Mouse (Mus musculus) heart, embryonic 11.5 days (tissue): ENCODE results near the gene Col6a4. TPM values are rescaled to one million over a fixed set of nuclear protein-coding genes. Genes with fewer than 3 reads are reported as not detected.
A peak's percentile ranks its signal among the peaks of the same experiment; 100 is the strongest.

Source experiments
- ATAC-seq: fragments of 200-750 bp; cut with Nextera tagmentation; replicated peaks from 2 replicates; pipeline ENCODE4 v1.8.0; 2017; ENCODE audit warnings: moderate library complexity; ENCODE audit not compliant: insufficient number of reproducible peaks, low FRiP score, low TSS enrichment
- H3K27ac ChIP-seq: fragments of 300-500 bp; sonication (generic); 2 replicates; pipeline ENCODE4 v1.5.1; 2014; ENCODE audit warnings: mild to moderate bottlenecking, low read depth, low read length
- H3K27me3 ChIP-seq: fragments of 300-500 bp; sonication (generic); 2 replicates; pipeline ENCODE4 v1.6.1; 2014; ENCODE audit warnings: mild to moderate bottlenecking, low read length, mixed read lengths; ENCODE audit not compliant: control insufficient read depth, insufficient read depth
- H3K36me3 ChIP-seq: fragments of 300-500 bp; sonication (generic); 2 replicates; pipeline ENCODE4 v1.6.1; 2014; ENCODE audit warnings: mild to moderate bottlenecking, low read length, moderate library complexity, mixed read lengths; ENCODE audit not compliant: control insufficient read depth, insufficient read depth
- H3K4me1 ChIP-seq: fragments of 300-500 bp; sonication (generic); 2 replicates; pipeline ENCODE4 v1.6.1; 2014; ENCODE audit warnings: low read length; ENCODE audit not compliant: control insufficient read depth, insufficient read depth
- H3K4me2 ChIP-seq: fragments of 300-500 bp; sonication (generic); 2 replicates; pipeline ENCODE4 v1.6.1; 2014; ENCODE audit warnings: mild to moderate bottlenecking, moderate library complexity
- H3K4me3 ChIP-seq: fragments of 300-500 bp; sonication (generic); 2 replicates; pipeline ENCODE4 v1.5.1; 2014; ENCODE audit warnings: low read depth, low read length
- H3K9ac ChIP-seq: fragments of 300-500 bp; sonication (generic); 2 replicates; pipeline ENCODE4 v1.6.1; 2014; ENCODE audit warnings: mild to moderate bottlenecking, low read depth, low read length, moderate library complexity
- H3K9me3 ChIP-seq: fragments of 300-500 bp; sonication (generic); replicated peaks from 2 replicates; pipeline ENCODE4 v1.6.1; 2016; ENCODE audit warnings: low read length; ENCODE audit not compliant: control insufficient read depth
- WGBS: fragments of 180-500 bp; shearing (Covaris S2); extraction: QIAGEN DNeasy Blood & Tissue Kit; methylation state at CpG from one replicate; pipeline ENCODE4 v1.1.7; 2014; ENCODE audit not compliant: insufficient replicate concordance; 5-methylcytosine and 5-hydroxymethylcytosine counted together
- polyA plus RNA-seq: library from polyadenylated mRNA; unstranded; fragments of >200 nt; fragmentation: Nextera tagmentation; extraction: Ambion mirVana; gene quantifications from 2 replicates; pipeline ENCODE4 v1.2.1, GENCODE M21; 2014

Col6a4 gene
- polyA plus RNA-seq, 1 experiment from 2014 or later = 0.06 TPM

GRCm38 (mm10) chr9:106123599-106123998, 27.0 kb upstream of the Col6a4 start:
- H3K4me2 ChIP-seq = no peak overlapping the region
- no peak overlapping the region for H3K27ac ChIP-seq
- no peak overlapping the region for H3K4me3 ChIP-seq
- H3K4me1 ChIP-seq = no peaks in the 10 kb centered on the region
- H3K9me3 ChIP-seq = no peaks in the 10 kb centered on the region
- ATAC-seq = no peak
- H3K9ac ChIP-seq = no peak overlapping the region
- H3K27me3 ChIP-seq = no peaks in the 10 kb centered on the region
- no peaks in the 10 kb centered on the region for H3K36me3 ChIP-seq
- WGBS = 42% methylated on average over 4 of the region's 4 CpGs

GRCm38 (mm10) chr9:106119075-106119474, 22.5 kb upstream of the Col6a4 start:
- ATAC-seq = no peak
- 73% methylated on average over 9 of the region's 9 CpGs for WGBS
- Histone ChIP-seq H3K27ac (no peak overlapping the region), H3K4me2 (no peak overlapping the region), H3K36me3 (no peaks in the 10 kb centered on the region), H3K9me3 (no peaks in the 10 kb centered on the region), H3K4me1 (no peaks in the 10 kb centered on the region), H3K27me3 (no peaks in the 10 kb centered on the region), H3K4me3 (no peak overlapping the region), H3K9ac (no peak overlapping the region)

GRCm38 (mm10) chr9:106115801-106116424, 19.3 kb upstream of the Col6a4 start:
- 50% methylated on average over 13 of the region's 13 CpGs for WGBS
- H3K36me3 ChIP-seq = no peaks in the 10 kb centered on the region
- peak overlapping the region; percentile 35 for H3K4me2 ChIP-seq
- H3K4me1 ChIP-seq = no peaks in the 10 kb centered on the region
- no peak for ATAC-seq
- H3K27me3 ChIP-seq = no peaks in the 10 kb centered on the region
- no peak overlapping the region for H3K4me3 ChIP-seq
- H3K9ac ChIP-seq = no peak overlapping the region
- no peak overlapping the region for H3K27ac ChIP-seq
- no peaks in the 10 kb centered on the region for H3K9me3 ChIP-seq

GRCm38 (mm10) chr9:106112770-106113423, 16.3 kb upstream of the Col6a4 start:
- Histone ChIP-seq H3K27me3 (no peaks in the 10 kb centered on the region), H3K36me3 (no peaks in the 10 kb centered on the region), H3K27ac (no peak overlapping the region), H3K4me2 (no peak overlapping the region), H3K9me3 (no peaks in the 10 kb centered on the region), H3K9ac (no peak overlapping the region), H3K4me1 (no peaks in the 10 kb centered on the region), H3K4me3 (no peak overlapping the region)
- 33% methylated on average over 10 of the region's 10 CpGs for WGBS
- ATAC-seq = no peak

- no peaks in the 10 kb centered on the region for H3K36me3 ChIP-seq
- H3K27me3 ChIP-seq = no peaks in the 10 kb centered on the region
- H3K9me3 ChIP-seq = no peaks in the 10 kb centered on the region
- no peak overlapping the region for H3K4me2 ChIP-seq
- no peak overlapping the region for H3K9ac ChIP-seq
- no peak overlapping the region for H3K27ac ChIP-seq
- H3K4me3 ChIP-seq = no peak overlapping the region
- no peaks in the 10 kb centered on the region for H3K4me1 ChIP-seq
- WGBS = 79% methylated on average over 9 of the region's 9 CpGs
- no peak for ATAC-seq
Observed at GRCm38 (mm10) chr9:106106241-106106640, 9.7 kb upstream of the Col6a4 start.

- H3K9me3 ChIP-seq = no peaks in the 10 kb centered on the region
- no peaks in the 10 kb centered on the region for H3K36me3 ChIP-seq
- no peak overlapping the region for H3K27ac ChIP-seq
- 86% methylated on average over 7 of the region's 7 CpGs for WGBS
- ATAC-seq = no peak
- no peaks in the 10 kb centered on the region for H3K27me3 ChIP-seq
- no peak overlapping the region for H3K9ac ChIP-seq
- H3K4me3 ChIP-seq = no peak overlapping the region
- no peaks in the 10 kb centered on the region for H3K4me1 ChIP-seq
- no peak overlapping the region for H3K4me2 ChIP-seq
Observed at GRCm38 (mm10) chr9:106104401-106104800, 7.8 kb upstream of the Col6a4 start.

- ATAC-seq = no peak
- Histone ChIP-seq H3K4me2 (no peak overlapping the region), H3K27me3 (0 out of 2 replicates have a peak, but pooled peaks cover 2% of the 10 kb centered on the region), H3K9ac (no peak overlapping the region), H3K4me1 (no peaks in the 10 kb centered on the region), H3K27ac (no peak overlapping the region), H3K4me3 (no peak overlapping the region), H3K9me3 (no peaks in the 10 kb centered on the region), H3K36me3 (no peaks in the 10 kb centered on the region)
- WGBS = 72% methylated on average over 5 of the region's 5 CpGs
Observed at GRCm38 (mm10) chr9:106101166-106101565, 4.6 kb upstream of the Col6a4 start.

GRCm38 (mm10) chr9:106100262-106100661, 3.7 kb upstream of the Col6a4 start:
- H3K4me1 ChIP-seq = no peaks in the 10 kb centered on the region
- no peaks in the 10 kb centered on the region for H3K36me3 ChIP-seq
- no peak overlapping the region for H3K27ac ChIP-seq
- no peak overlapping the region for H3K9ac ChIP-seq
- 63% methylated on average over 9 of the region's 9 CpGs for WGBS
- ATAC-seq = no peak
- H3K9me3 ChIP-seq = no peaks in the 10 kb centered on the region
- H3K4me3 ChIP-seq = no peak overlapping the region
- 0 out of 2 replicates have a peak, but pooled peaks cover 2% of the 10 kb centered on the region for H3K27me3 ChIP-seq
- no peak overlapping the region for H3K4me2 ChIP-seq
